In the genomic region with DNA sequence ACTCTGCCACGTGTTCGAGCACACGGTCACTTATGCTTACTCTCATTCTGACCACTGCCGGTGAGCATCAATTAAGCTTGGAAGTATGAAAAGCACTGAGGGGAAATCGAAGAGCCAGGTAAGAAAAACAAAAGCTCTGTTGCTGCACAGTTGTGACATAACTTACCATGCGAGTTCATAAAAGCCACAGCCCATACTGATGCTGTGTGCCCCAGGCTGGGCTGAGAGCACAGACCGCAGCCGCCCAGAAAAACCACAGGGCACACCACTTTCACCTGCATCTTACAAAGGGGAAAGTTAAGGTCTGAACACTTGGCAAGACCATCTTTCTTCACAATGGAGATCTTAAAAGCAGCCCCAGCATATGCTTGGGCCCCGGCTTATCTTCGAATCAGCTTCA, we compare ENCODE assay signal across 16 mouse cellular contexts.
"Had no signal": no experiment of that assay in that cellular context is flagged by ENCODE, and none has a peak within 500 bp of the region (broad histone marks: within the 10 kb centered on the region; RNA-seq: fewer than 3 reads in every experiment).

No protein-coding gene starts in this region.

- H3K9ac ChIP-seq: lung, embryonic 14.5 days; neural tube, embryonic 13.5 days; neural tube, embryonic 15.5 days had no signal

- H3K27me3 ChIP-seq: neural tube, embryonic 13.5 days; neural tube, embryonic 15.5 days had no signal

- H3K4me1 ChIP-seq: neural tube, embryonic 15.5 days had no signal

- H3K9me3 ChIP-seq: midbrain, embryonic 10.5 days; neural tube, embryonic 15.5 days had no signal

- H3K36me3 ChIP-seq: midbrain, embryonic 10.5 days; neural tube, embryonic 13.5 days; neural tube, embryonic 15.5 days had no signal

- H3K27ac ChIP-seq: midbrain, embryonic 10.5 days; neural tube, embryonic 13.5 days; neural tube, embryonic 15.5 days had no signal

- H3K4me2 ChIP-seq: lung, embryonic 14.5 days; neural tube, embryonic 13.5 days; neural tube, embryonic 15.5 days had no signal

- H3K4me3 ChIP-seq: midbrain, embryonic 10.5 days; myocyte; neural tube, embryonic 13.5 days; neural tube, embryonic 15.5 days had no signal

- DNase-seq: lung, adult 18-20 months; lung, embryonic 14.5 days; lung, postnatal 10 days; lung, postnatal 4 days; retina, postnatal 1 day; right cerebral cortex, adult 18-20 months; right cerebral cortex, postnatal 25 days; right cerebral cortex, postnatal 4 days; spleen, adult 18-20 months; thymus, adult 2 months; thymus, postnatal 25 days; thymus, postnatal 4 days had no signal
